Mouse (Mus musculus) myocyte (in vitro differentiated cells): ENCODE measurements around the gene Sh3bp5. TPM values are rescaled to one million over a fixed set of nuclear protein-coding genes. Genes with fewer than 3 reads are reported as not detected.
A peak's percentile ranks its signal among the peaks of the same experiment; 100 is the strongest.

Experiments used
- H3K27me3 ChIP-seq: one replicate; pipeline ENCODE4 v1.6.1; 2011; ENCODE audit not compliant: control insufficient read depth, insufficient read depth, insufficient read length
- H3K36me3 ChIP-seq: one replicate; pipeline ENCODE4 v1.6.1; 2011; ENCODE audit not compliant: control insufficient read depth, insufficient read depth
- H3K4me2 ChIP-seq: one replicate; pipeline ENCODE4 v1.6.1; 2011; ENCODE audit warnings: low read depth, control low read depth
- H3K4me3 ChIP-seq: one replicate; pipeline ENCODE4 v1.5.1; 2011; ENCODE audit warnings: mild to moderate bottlenecking, control low read depth, moderate library complexity
- H3K79me2 ChIP-seq: one replicate; pipeline ENCODE4 v1.6.1; 2011; ENCODE audit not compliant: control insufficient read depth, insufficient read depth
- H3ac ChIP-seq: one replicate; pipeline ENCODE4 v1.6.1; 2011; ENCODE audit not compliant: control insufficient read depth, insufficient read length
- CEBPB ChIP-seq: IDR thresholded peaks from 2 replicates; pipeline ENCODE4 v1.6.1; 2011; ENCODE audit warnings: mild to moderate bottlenecking, moderate library complexity; ENCODE audit not compliant: poor library complexity, insufficient read depth, severe bottlenecking
- E2F4 ChIP-seq: IDR thresholded peaks from one replicate; pipeline ENCODE4 v1.6.1; 2011; ENCODE audit warnings: mild to moderate bottlenecking, control low read depth, moderate library complexity; ENCODE audit not compliant: insufficient read depth
- MAX ChIP-seq: IDR thresholded peaks from one replicate; pipeline ENCODE4 v1.6.1; 2011; ENCODE audit warnings: low read depth, mild to moderate bottlenecking, control low read depth
- MYOD1 ChIP-seq, 3 experiments: IDR thresholded peaks; one replicate each; pipeline ENCODE4 v1.6.1; 2011; ENCODE audit warnings: control low read depth in 2 of 3, low read depth in 2 of 3, mild to moderate bottlenecking in 2 of 3, moderate library complexity in 1 of 3; ENCODE audit not compliant: insufficient read length in 2 of 3, control insufficient read depth in 1 of 3
- MYOG ChIP-seq, 3 experiments: IDR thresholded peaks; one replicate each; pipeline ENCODE4 v1.6.1; 2011; ENCODE audit warnings: control low read depth in 2 of 3, low read depth in 2 of 3, mild to moderate bottlenecking in 2 of 3; ENCODE audit not compliant: insufficient read length in 2 of 3, control insufficient read depth in 1 of 3, insufficient read depth in 1 of 3
- POLR2A ChIP-seq: IDR thresholded peaks from one replicate; pipeline ENCODE4 v1.6.1; 2011; ENCODE audit warnings: low read depth, mild to moderate bottlenecking, control low read depth, moderate library complexity; ENCODE audit not compliant: insufficient read length
- POLR2AphosphoS2 ChIP-seq: IDR thresholded peaks from one replicate; pipeline ENCODE4 v1.6.1; 2011; ENCODE audit warnings: low read depth, control low read depth; ENCODE audit not compliant: insufficient read length
- REST ChIP-seq: IDR thresholded peaks from one replicate; pipeline ENCODE4 v1.6.1; 2011; ENCODE audit warnings: mild to moderate bottlenecking, control low read depth, moderate library complexity; ENCODE audit not compliant: insufficient read depth, insufficient read length
- SRF ChIP-seq: IDR thresholded peaks from one replicate; pipeline ENCODE4 v1.6.1; 2011; ENCODE audit warnings: low read depth; ENCODE audit not compliant: control insufficient read depth, insufficient read length
- TCF12 ChIP-seq: IDR thresholded peaks from one replicate; pipeline ENCODE4 v1.6.1; 2011; ENCODE audit warnings: mild to moderate bottlenecking, control low read depth; ENCODE audit not compliant: poor library complexity, insufficient read depth, severe bottlenecking
- TCF3 ChIP-seq: IDR thresholded peaks from one replicate; pipeline ENCODE4 v1.6.1; 2011; ENCODE audit warnings: low read depth, control low read depth; ENCODE audit not compliant: insufficient read length
- USF1 ChIP-seq: IDR thresholded peaks from one replicate; pipeline ENCODE4 v1.6.1; 2011; ENCODE audit warnings: low read depth, mild to moderate bottlenecking, control low read depth, moderate library complexity
- polyA plus RNA-seq: library from polyadenylated mRNA; unstranded; fragments of >200 nt; fragmentation: generic; extraction: Trizol; gene quantifications from one replicate; pipeline ENCODE4 v1.2.1, GENCODE M21; 2012; ENCODE audit warnings: missing spikeins

The Sh3bp5 gene
- polyA plus RNA-seq, 1 experiment: 29.5 TPM

GRCm38 (mm10) chr14:31434426-31434825, 1.5 kb downstream of the Sh3bp5 start:
- H3K79me2 ChIP-seq: no peaks in the 10 kb centered on the region
- TF ChIP-seq E2F4: no peak
- TF ChIP-seq POLR2AphosphoS2: no peak
- H3K4me2 ChIP-seq: peak overlapping the region; percentile 97
- no peaks in the 10 kb centered on the region for H3K27me3 ChIP-seq
- H3K36me3 ChIP-seq: no peaks in the 10 kb centered on the region
- no peak overlapping the region for H3ac ChIP-seq
- H3K4me3 ChIP-seq: peak overlapping the region; percentile 72

DNA sequence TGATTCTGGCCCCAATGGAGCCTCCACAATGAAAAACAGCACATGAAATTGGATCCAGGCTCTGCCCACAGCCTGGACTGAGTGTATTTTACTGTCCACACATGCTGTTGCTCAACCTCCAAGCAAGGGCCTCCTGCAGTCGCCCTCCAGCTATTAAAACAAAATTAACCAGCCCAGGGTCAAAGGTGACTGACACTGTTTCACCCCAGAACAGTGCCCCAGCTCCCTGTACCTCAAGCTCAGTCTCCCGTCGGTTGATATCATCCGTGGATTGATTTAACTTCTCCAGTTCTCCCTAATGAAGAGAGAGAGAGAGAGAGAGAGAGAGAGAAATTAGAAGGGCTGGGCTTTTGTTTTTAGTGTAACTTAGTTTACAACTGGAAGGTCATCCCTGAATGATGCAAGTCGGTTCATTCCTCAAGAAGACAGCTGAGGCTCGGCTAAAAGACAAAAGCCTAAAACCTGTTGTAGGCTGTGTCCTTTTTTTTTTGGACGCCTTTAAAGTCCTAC, 2.0 kb downstream of the Sh3bp5 start:
- H3ac ChIP-seq: no peak overlapping the region
- peak overlapping the region; percentile 97 for H3K4me2 ChIP-seq
- no peaks in the 10 kb centered on the region for H3K79me2 ChIP-seq
- no peaks in the 10 kb centered on the region for H3K27me3 ChIP-seq
- TF ChIP-seq REST (no peak), TCF3 (no peak), TCF12 (no peak), MYOG (IDR thresholded peaks at IDR 0.05; ENCODE audit: control insufficient read depth in 1 of 3, insufficient read depth in 1 of 3, insufficient read length in 2 of 3, low read depth in 2 of 3) (peak in 2 of 3 experiments; percentile 16 to 61), USF1 (no peak), CEBPB (peak; percentile 89), MAX (no peak), MYOD1 (IDR thresholded peaks at IDR 0.05; ENCODE audit: control insufficient read depth in 1 of 3, insufficient read length in 2 of 3, low read depth in 2 of 3) (peak in 1 of 3 experiments; percentile 24), POLR2AphosphoS2 (no peak), POLR2A (no peak), SRF (no peak), E2F4 (no peak)
- H3K36me3 ChIP-seq: no peaks in the 10 kb centered on the region
- H3K4me3 ChIP-seq: peak overlapping the region; percentile 72

DNA sequence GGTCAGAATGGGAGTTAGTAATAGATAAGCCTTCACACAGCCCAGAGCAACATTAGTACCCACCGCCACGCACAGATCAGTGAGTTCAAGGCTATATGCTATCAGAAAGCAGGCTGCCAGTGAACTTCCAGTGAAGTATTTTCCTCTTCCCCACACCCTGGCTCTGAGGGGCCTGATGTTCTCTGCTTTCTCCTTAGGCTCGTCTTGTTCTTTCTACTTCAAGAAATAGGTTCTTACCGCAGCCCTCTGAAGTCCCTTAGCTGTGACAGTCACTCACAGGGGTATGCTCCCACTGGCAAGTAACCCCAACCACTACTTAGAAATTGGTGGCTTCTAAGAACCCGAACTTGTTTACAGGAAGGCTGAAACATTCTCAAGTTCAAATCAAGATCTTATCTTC, 2.8 kb downstream of the Sh3bp5 start:
- no peaks in the 10 kb centered on the region for H3K79me2 ChIP-seq
- H3K4me2 ChIP-seq: peak overlapping the region; percentile 97
- no peaks in the 10 kb centered on the region for H3K27me3 ChIP-seq
- peak overlapping the region; percentile 72 for H3K4me3 ChIP-seq
- H3ac ChIP-seq: no peak overlapping the region
- TF ChIP-seq REST (no peak), TCF3 (no peak), POLR2AphosphoS2 (no peak), USF1 (no peak), SRF (no peak), MYOG (IDR thresholded peaks at IDR 0.05; ENCODE audit: control insufficient read depth in 1 of 3, insufficient read depth in 1 of 3, insufficient read length in 2 of 3, low read depth in 2 of 3) (no peak), E2F4 (no peak), CEBPB (no peak), MAX (no peak), TCF12 (no peak), MYOD1 (IDR thresholded peaks at IDR 0.05; ENCODE audit: control insufficient read depth in 1 of 3, insufficient read length in 2 of 3, low read depth in 2 of 3) (no peak)
- H3K36me3 ChIP-seq: no peaks in the 10 kb centered on the region

- Histone ChIP-seq H3K4me3 (no peak overlapping the region), H3K36me3 (no peaks in the 10 kb centered on the region), H3K4me2 (peak overlapping the region; percentile 97), H3ac (no peak overlapping the region), H3K79me2 (no peaks in the 10 kb centered on the region), H3K27me3 (no peaks in the 10 kb centered on the region)
- no peak for TF ChIP-seq REST
- no peak for TF ChIP-seq USF1
- no peak for TF ChIP-seq SRF
- no peak for TF ChIP-seq TCF3
- TF ChIP-seq MYOG (IDR thresholded peaks at IDR 0.05; ENCODE audit: control insufficient read depth in 1 of 3, insufficient read depth in 1 of 3, insufficient read length in 2 of 3, low read depth in 2 of 3): peak in 1 of 3 experiments; percentile 69
- peak in 1 of 3 experiments; percentile 39 for TF ChIP-seq MYOD1 (IDR thresholded peaks at IDR 0.05; ENCODE audit: control insufficient read depth in 1 of 3, insufficient read length in 2 of 3, low read depth in 2 of 3)
These were observed 3.5 kb downstream of the Sh3bp5 start for GRCm38 (mm10) chr14:31432424-31432823.

DNA sequence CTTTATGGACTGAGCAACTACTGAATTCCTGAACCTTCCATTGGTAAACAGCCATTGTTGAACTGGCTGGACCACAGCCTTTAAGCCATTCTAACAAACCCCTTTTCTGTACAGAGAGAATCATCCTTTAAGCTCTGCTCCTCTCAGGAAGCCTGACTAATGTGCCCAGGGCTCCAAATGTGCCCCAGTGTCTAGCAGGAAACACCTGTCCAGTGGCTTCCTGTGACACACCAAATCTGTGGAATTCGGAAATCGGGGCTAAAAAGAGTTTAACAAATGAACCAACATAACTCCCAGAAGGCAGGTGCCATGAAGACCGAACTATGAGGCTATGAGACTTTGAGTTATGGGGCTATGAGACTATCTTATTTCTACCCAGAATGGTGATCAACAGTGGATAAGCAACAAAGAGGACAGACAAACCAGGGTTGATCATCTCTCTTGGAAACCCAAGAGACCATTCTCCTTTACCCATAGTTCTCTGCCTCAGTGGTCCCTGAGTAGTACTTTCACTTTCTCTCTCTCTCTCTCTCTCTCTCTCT, 4.0 kb downstream of the Sh3bp5 start:
- H3K27me3 ChIP-seq: no peaks in the 10 kb centered on the region
- no peak overlapping the region for H3K4me3 ChIP-seq
- peak in 1 of 3 experiments; percentile 28 for TF ChIP-seq MYOG (IDR thresholded peaks at IDR 0.05; ENCODE audit: control insufficient read depth in 1 of 3, insufficient read depth in 1 of 3, insufficient read length in 2 of 3, low read depth in 2 of 3)
- TF ChIP-seq TCF3: no peak
- TF ChIP-seq POLR2AphosphoS2: no peak
- TF ChIP-seq MYOD1 (IDR thresholded peaks at IDR 0.05; ENCODE audit: control insufficient read depth in 1 of 3, insufficient read length in 2 of 3, low read depth in 2 of 3): peak in 1 of 3 experiments; percentile 41
- no peaks in the 10 kb centered on the region for H3K36me3 ChIP-seq
- no peaks in the 10 kb centered on the region for H3K79me2 ChIP-seq
- peak overlapping the region; percentile 76 for H3K4me2 ChIP-seq
- no peak overlapping the region for H3ac ChIP-seq
